Mouse (Mus musculus) adrenal gland, postnatal 10 days (tissue): ENCODE data around the gene Spryd7. TPM values are rescaled to one million over a fixed set of nuclear protein-coding genes. Genes with fewer than 3 reads are reported as not detected.
A peak's percentile ranks its signal among the peaks of the same experiment; 100 is the strongest.

ENCODE experiments used
- DNase-seq: peaks from one replicate; pipeline ENCODE4 v3.0.0; 2021; ENCODE audit warnings: mixed read lengths
- total RNA-seq, 2 experiments: library from RNA; stranded (reverse); gene quantifications; 2 replicates each; pipeline ENCODE4 v1.2.3; 2021

Gene Spryd7
- total RNA-seq, 2 experiments from 2014 or later: 17.2 to 18.8 TPM

GRCm38 (mm10) chr14:61536631-61537264, 19.9 kb downstream of the Spryd7 start:
- no peak for DNase-seq

- no peak for DNase-seq
Measured at GRCm38 (mm10) chr14:61535811-61536210, 20.9 kb downstream of the Spryd7 start.

GRCm38 (mm10) chr14:61530966-61531365, 25.7 kb downstream of the Spryd7 start:
- DNase-seq: no peak

GRCm38 (mm10) chr14:61530396-61530795, 26.3 kb downstream of the Spryd7 start:
- no peak for DNase-seq

- DNase-seq: no peak
Measured at GRCm38 (mm10) chr14:61529533-61529932, 27.2 kb downstream of the Spryd7 start.

- DNase-seq: no peak
Measured at GRCm38 (mm10) chr14:61526006-61526405, 30.7 kb downstream of the Spryd7 start.

GRCm38 (mm10) chr14:61523821-61524220, 32.9 kb downstream of the Spryd7 start:
- DNase-seq: no peak

GRCm38 (mm10) chr14:61518659-61519480, 37.8 kb downstream of the Spryd7 start:
- no peak for DNase-seq

GRCm38 (mm10) chr14:61516471-61517426, 39.9 kb downstream of the Spryd7 start:
- DNase-seq: no peak

- DNase-seq: no peak
Measured at GRCm38 (mm10) chr14:61511494-61511893, 45.2 kb downstream of the Spryd7 start.

GRCm38 (mm10) chr14:61497716-61498490, 58.8 kb downstream of the Spryd7 start:
- peak; percentile 92 for DNase-seq

- peak; percentile 5 for DNase-seq
Measured at GRCm38 (mm10) chr14:61493511-61494135, 63.1 kb downstream of the Spryd7 start.

Other genes with a start within 250 kb of the Spryd7 start
- 1 to 10 TPM in 1 of 2 experiments, under 1 TPM in 1; 0.85 to 1.1 TPM for gene Arl11, start 247.1 kb downstream of the Spryd7 start, total RNA-seq
- 1 to 10 TPM; 6.6 to 7.1 TPM for gene Ebpl, start 196.4 kb downstream of the Spryd7 start, total RNA-seq
- gene Kpna3, start 117.0 kb downstream of the Spryd7 start, total RNA-seq: 10 to 100 TPM; 28.8 to 34.1 TPM
- 10 to 100 TPM in 1 of 2 experiments, 1 to 10 TPM in 1; 7.4 to 10.7 TPM for gene Trim13, start 41.4 kb upstream of the Spryd7 start, total RNA-seq
- gene Kcnrg, start 50.6 kb upstream of the Spryd7 start, total RNA-seq: under 1 TPM; 0.30 to 0.55 TPM